Mouse (Mus musculus): ENCODE measurements around the gene Greb1. TPM values are rescaled to one million over a fixed set of nuclear protein-coding genes. Genes with fewer than 3 reads are reported as not detected.

The Greb1 gene
- polyA plus RNA-seq, 1 experiment from 2014 or later = 5.6 TPM

GRCm38 (mm10) chr12:16803237-16803955 lies 2.7 kb upstream of the Greb1 start:
- WGBS = 27% methylated on average over 5 of the region's 5 CpGs
- ATAC-seq (ENCODE audit: insufficient number of reproducible peaks, insufficient read depth, low FRiP score, low TSS enrichment) = no peak
- Histone ChIP-seq H3K4me3 (no peak overlapping the region), H3K9me3 (no peaks in the 10 kb centered on the region), H3K36me3 (no peaks in the 10 kb centered on the region), H3K4me2 (replicated peaks) (no peak overlapping the region), H3K9ac (no peak overlapping the region), H3K27me3 (peaks cover 7% of the 10 kb centered on the region; the same call in 1 of the 2 replicates), H3K4me1 (peaks cover 21% of the 10 kb centered on the region), H3K27ac (no peak overlapping the region)

GRCm38 (mm10) chr12:16800959-16801315 lies 251 bp upstream of the Greb1 start:
- Histone ChIP-seq H3K27ac (no peak overlapping the region), H3K4me2 (replicated peaks) (peak overlapping the region; percentile 89), H3K27me3 (0 out of 2 replicates have a peak, but pooled peaks cover 1% of the 10 kb centered on the region), H3K4me3 (peak overlapping the region; percentile 54), H3K4me1 (peaks cover 21% of the 10 kb centered on the region), H3K36me3 (no peaks in the 10 kb centered on the region), H3K9ac (peak overlapping the region; percentile 73), H3K9me3 (no peaks in the 10 kb centered on the region)
- ATAC-seq (ENCODE audit: insufficient number of reproducible peaks, insufficient read depth, low FRiP score, low TSS enrichment) = no peak; the same call in 1 of the 2 replicates
- under 1% methylated on average over 12 of the region's 12 CpGs for WGBS

GRCm38 (mm10) chr12:16799928-16800258 lies 793 bp downstream of the Greb1 start:
- Histone ChIP-seq H3K36me3 (no peaks in the 10 kb centered on the region), H3K27me3 (no peaks in the 10 kb centered on the region), H3K4me1 (peaks cover 21% of the 10 kb centered on the region), H3K9me3 (no peaks in the 10 kb centered on the region), H3K4me3 (peak overlapping the region; percentile 54), H3K4me2 (replicated peaks) (peak overlapping the region; percentile 89), H3K9ac (peak overlapping the region; percentile 73), H3K27ac (no peak overlapping the region)
- 0 out of 2 replicates have a peak, but pooled peaks have one; percentile 52 for ATAC-seq (ENCODE audit: insufficient number of reproducible peaks, insufficient read depth, low FRiP score, low TSS enrichment)
- 0% methylated on average over 3 of the region's 6 CpGs for WGBS

GRCm38 (mm10) chr12:16798894-16799293 lies 1.8 kb downstream of the Greb1 start:
- no peak for ATAC-seq (ENCODE audit: insufficient number of reproducible peaks, insufficient read depth, low FRiP score, low TSS enrichment)
- Histone ChIP-seq H3K9me3 (no peaks in the 10 kb centered on the region), H3K4me1 (peaks cover 21% of the 10 kb centered on the region), H3K27ac (no peak overlapping the region), H3K9ac (no peak overlapping the region), H3K4me3 (no peak overlapping the region), H3K4me2 (replicated peaks) (peak overlapping the region; percentile 89; the same call in 1 of the 2 replicates), H3K27me3 (no peaks in the 10 kb centered on the region), H3K36me3 (no peaks in the 10 kb centered on the region)
- 14% methylated on average over 3 of the region's 3 CpGs for WGBS

GRCm38 (mm10) chr12:16795781-16796180 lies 4.9 kb downstream of the Greb1 start:
- H3K4me2 ChIP-seq (replicated peaks) = no peak overlapping the region
- H3K27me3 ChIP-seq = no peaks in the 10 kb centered on the region
- WGBS = 76% methylated on average over 3 of the region's 3 CpGs
- H3K36me3 ChIP-seq = no peaks in the 10 kb centered on the region
- H3K9ac ChIP-seq = no peak overlapping the region
- H3K4me1 ChIP-seq = peaks cover 12% of the 10 kb centered on the region; the same call in 1 of the 2 replicates
- no peak for ATAC-seq (ENCODE audit: insufficient number of reproducible peaks, insufficient read depth, low FRiP score, low TSS enrichment)
- no peaks in the 10 kb centered on the region for H3K9me3 ChIP-seq
- no peak overlapping the region for H3K27ac ChIP-seq
- no peak overlapping the region for H3K4me3 ChIP-seq

- Histone ChIP-seq H3K27ac (no peak overlapping the region), H3K4me2 (replicated peaks) (no peak overlapping the region), H3K4me1 (0 out of 2 replicates have a peak, but pooled peaks cover 6% of the 10 kb centered on the region), H3K27me3 (no peaks in the 10 kb centered on the region), H3K9me3 (no peaks in the 10 kb centered on the region), H3K9ac (no peak overlapping the region), H3K4me3 (no peak overlapping the region), H3K36me3 (no peaks in the 10 kb centered on the region)
- no peak for ATAC-seq (ENCODE audit: insufficient number of reproducible peaks, insufficient read depth, low FRiP score, low TSS enrichment)
- 89% methylated on average over 4 of the region's 4 CpGs for WGBS
Observed at GRCm38 (mm10) chr12:16793371-16793770, 7.3 kb downstream of the Greb1 start.

- Histone ChIP-seq H3K27me3 (no peaks in the 10 kb centered on the region), H3K4me1 (0 out of 2 replicates have a peak, but pooled peaks cover 6% of the 10 kb centered on the region), H3K36me3 (no peaks in the 10 kb centered on the region), H3K9me3 (no peaks in the 10 kb centered on the region), H3K9ac (no peak overlapping the region), H3K27ac (no peak overlapping the region), H3K4me2 (replicated peaks) (no peak overlapping the region), H3K4me3 (no peak overlapping the region)
- ATAC-seq (ENCODE audit: insufficient number of reproducible peaks, insufficient read depth, low FRiP score, low TSS enrichment) = peak; percentile 48; the same call in 1 of the 2 replicates
- WGBS = 44% methylated on average over 4 of the region's 4 CpGs
Observed at GRCm38 (mm10) chr12:16790456-16790855, 10.2 kb downstream of the Greb1 start.

GRCm38 (mm10) chr12:16789756-16790155 lies 10.9 kb downstream of the Greb1 start:
- Histone ChIP-seq H3K4me2 (replicated peaks) (no peak overlapping the region), H3K27ac (no peak overlapping the region), H3K27me3 (no peaks in the 10 kb centered on the region), H3K4me3 (no peak overlapping the region), H3K9ac (no peak overlapping the region), H3K9me3 (no peaks in the 10 kb centered on the region), H3K4me1 (0 out of 2 replicates have a peak, but pooled peaks cover 6% of the 10 kb centered on the region), H3K36me3 (no peaks in the 10 kb centered on the region)
- 16% methylated on average over 4 of the region's 4 CpGs for WGBS
- no peak for ATAC-seq (ENCODE audit: insufficient number of reproducible peaks, insufficient read depth, low FRiP score, low TSS enrichment)

GRCm38 (mm10) chr12:16789199-16789598 lies 11.5 kb downstream of the Greb1 start:
- H3K9ac ChIP-seq = no peak overlapping the region
- ATAC-seq (ENCODE audit: insufficient number of reproducible peaks, insufficient read depth, low FRiP score, low TSS enrichment) = no peak
- H3K27ac ChIP-seq = no peak overlapping the region
- no peak overlapping the region for H3K4me2 ChIP-seq (replicated peaks)
- 27% methylated on average over 1 of the region's 1 CpGs for WGBS
- H3K36me3 ChIP-seq = no peaks in the 10 kb centered on the region
- no peak overlapping the region for H3K4me3 ChIP-seq
- H3K27me3 ChIP-seq = no peaks in the 10 kb centered on the region
- no peaks in the 10 kb centered on the region for H3K9me3 ChIP-seq
- 0 out of 2 replicates have a peak, but pooled peaks cover 6% of the 10 kb centered on the region for H3K4me1 ChIP-seq

GRCm38 (mm10) chr12:16788600-16788999 lies 12.1 kb downstream of the Greb1 start:
- Histone ChIP-seq H3K27me3 (no peaks in the 10 kb centered on the region), H3K9ac (no peak overlapping the region), H3K36me3 (no peaks in the 10 kb centered on the region), H3K9me3 (no peaks in the 10 kb centered on the region), H3K27ac (no peak overlapping the region), H3K4me2 (replicated peaks) (no peak overlapping the region), H3K4me3 (no peak overlapping the region), H3K4me1 (0 out of 2 replicates have a peak, but pooled peaks cover 6% of the 10 kb centered on the region)
- no peak for ATAC-seq (ENCODE audit: insufficient number of reproducible peaks, insufficient read depth, low FRiP score, low TSS enrichment)
- 60% methylated on average over 2 of the region's 2 CpGs for WGBS

- H3K27ac ChIP-seq = no peak overlapping the region
- no peaks in the 10 kb centered on the region for H3K36me3 ChIP-seq
- H3K9me3 ChIP-seq = no peaks in the 10 kb centered on the region
- no peaks in the 10 kb centered on the region for H3K27me3 ChIP-seq
- H3K4me1 ChIP-seq = no peaks in the 10 kb centered on the region
- H3K4me2 ChIP-seq (replicated peaks) = no peak overlapping the region
- H3K9ac ChIP-seq = no peak overlapping the region
- WGBS = 88% methylated on average over 14 of the region's 14 CpGs
- H3K4me3 ChIP-seq = no peak overlapping the region
- no peak for ATAC-seq (ENCODE audit: insufficient number of reproducible peaks, insufficient read depth, low FRiP score, low TSS enrichment)
Observed at GRCm38 (mm10) chr12:16781034-16781746, 19.5 kb downstream of the Greb1 start.

GRCm38 (mm10) chr12:16780320-16780719 lies 20.4 kb downstream of the Greb1 start:
- no peak overlapping the region for H3K9ac ChIP-seq
- no peaks in the 10 kb centered on the region for H3K9me3 ChIP-seq
- H3K4me2 ChIP-seq (replicated peaks) = no peak overlapping the region
- no peak for ATAC-seq (ENCODE audit: insufficient number of reproducible peaks, insufficient read depth, low FRiP score, low TSS enrichment)
- no peaks in the 10 kb centered on the region for H3K4me1 ChIP-seq
- H3K4me3 ChIP-seq = no peak overlapping the region
- no peaks in the 10 kb centered on the region for H3K36me3 ChIP-seq
- no peaks in the 10 kb centered on the region for H3K27me3 ChIP-seq
- no peak overlapping the region for H3K27ac ChIP-seq
- 81% methylated on average over 3 of the region's 3 CpGs for WGBS
